Mouse (Mus musculus): ENCODE measurements around the gene Snx29.
"Not testable (repeated sequence)": the region's sequence is repeated elsewhere in the genome, so short reads cannot be mapped to it uniquely, and the experiment has no call there.

Gene Snx29

DNA sequence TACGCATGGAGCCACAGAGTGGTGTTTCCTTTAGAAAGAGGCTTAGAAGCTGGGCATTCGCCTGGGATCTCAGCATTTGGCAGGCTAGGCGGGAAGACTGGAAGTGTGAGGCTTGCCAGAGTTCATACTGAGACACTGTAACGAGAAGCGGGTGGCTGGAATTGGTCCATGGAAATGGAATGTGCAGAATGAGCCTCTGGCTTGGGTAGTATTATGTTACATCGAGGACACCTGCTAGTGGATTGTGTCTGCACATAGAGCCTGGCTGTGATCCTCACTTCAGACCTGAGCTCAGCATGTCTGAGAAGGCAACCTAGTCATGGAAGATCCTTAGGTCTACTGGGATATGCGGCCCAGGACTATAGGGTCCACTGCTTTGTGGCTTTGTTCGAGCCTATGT is 209.9 kb downstream of the Snx29 start:
- DNase-seq (ENCODE audit: low read depth, low spot score), result no peak

DNA sequence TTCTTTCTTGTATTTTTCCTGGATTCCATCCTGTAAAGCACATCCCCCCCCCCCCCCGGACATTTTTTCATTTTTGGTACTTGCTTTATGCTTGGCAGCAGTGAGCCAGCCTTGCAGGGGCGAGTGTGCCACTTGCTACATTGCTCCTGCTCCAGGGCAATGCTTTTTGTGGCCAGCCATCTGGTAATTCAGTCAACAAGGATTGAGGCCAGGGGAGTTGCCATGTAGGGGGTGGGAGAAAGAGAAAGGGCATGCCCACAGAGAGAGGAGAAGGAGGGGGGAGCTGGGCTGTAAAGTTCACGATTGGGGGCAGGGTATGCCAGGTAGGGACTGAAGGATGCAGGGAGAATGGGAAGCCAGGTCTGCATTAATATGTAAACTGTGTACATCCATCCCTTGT is 210.7 kb downstream of the Snx29 start:
- no peak for DNase-seq (ENCODE audit: low read depth, low spot score)

- DNase-seq (ENCODE audit: low read depth, low spot score), result no peak
Measured at GRCm38 (mm10) chr16:11537663-11538062, 215.0 kb downstream of the Snx29 start.

- DNase-seq (ENCODE audit: low read depth, low spot score), result no peak
Measured at GRCm38 (mm10) chr16:11538191-11538590, 215.5 kb downstream of the Snx29 start.

- no peak for DNase-seq (ENCODE audit: low read depth, low spot score)
Measured at GRCm38 (mm10) chr16:11540961-11541360, 218.3 kb downstream of the Snx29 start.

GRCm38 (mm10) chr16:11541769-11542168 is 219.1 kb downstream of the Snx29 start:
- no peak for DNase-seq (ENCODE audit: low read depth, low spot score)

- DNase-seq (ENCODE audit: low read depth, low spot score), result no peak
Measured at GRCm38 (mm10) chr16:11550043-11550725, 227.5 kb downstream of the Snx29 start.

DNA sequence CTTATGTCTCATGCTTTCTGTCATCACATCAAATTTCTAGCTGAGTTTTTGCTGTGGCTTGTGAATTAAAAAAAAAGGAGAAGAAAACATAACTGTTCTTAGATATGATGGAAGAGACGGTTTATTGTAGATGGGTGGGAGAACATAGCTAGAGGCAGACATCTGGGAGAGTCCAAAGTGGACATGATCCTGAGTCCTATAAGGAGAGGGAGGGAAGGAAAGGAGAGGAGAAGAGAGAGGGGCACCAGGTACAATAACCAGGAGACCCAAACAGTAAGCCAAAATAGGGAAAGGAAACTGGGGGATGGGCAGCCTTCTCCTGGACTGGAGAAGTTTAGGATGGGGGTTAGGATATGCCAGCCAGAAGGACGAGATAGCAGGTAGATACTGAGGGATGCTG is 239.0 kb downstream of the Snx29 start:
- DNase-seq (ENCODE audit: low read depth, low spot score), result no peak

DNA sequence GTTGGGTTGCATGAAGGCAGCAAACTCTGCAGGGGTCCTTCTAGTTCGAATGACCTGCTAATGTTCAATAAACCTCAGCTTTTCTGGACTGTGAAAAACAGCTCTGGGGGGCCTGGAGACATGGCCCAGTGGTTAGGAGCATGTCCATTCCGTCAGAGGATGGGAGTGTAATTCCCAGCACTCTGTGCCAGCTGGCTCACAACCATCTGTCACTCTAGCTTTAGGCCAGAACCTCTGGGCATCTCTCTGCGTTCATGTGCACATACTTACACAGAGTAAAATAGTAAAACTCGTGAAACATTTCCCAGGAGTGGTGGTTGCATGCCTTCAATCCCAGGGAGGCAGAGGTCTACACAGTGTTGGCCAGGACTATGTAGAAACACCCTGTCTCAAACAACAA is 241.1 kb downstream of the Snx29 start:
- no peak for DNase-seq (ENCODE audit: low read depth, low spot score)

- DNase-seq (ENCODE audit: low read depth, low spot score), result no peak
Measured at GRCm38 (mm10) chr16:11565126-11565525, 242.4 kb downstream of the Snx29 start.

DNA sequence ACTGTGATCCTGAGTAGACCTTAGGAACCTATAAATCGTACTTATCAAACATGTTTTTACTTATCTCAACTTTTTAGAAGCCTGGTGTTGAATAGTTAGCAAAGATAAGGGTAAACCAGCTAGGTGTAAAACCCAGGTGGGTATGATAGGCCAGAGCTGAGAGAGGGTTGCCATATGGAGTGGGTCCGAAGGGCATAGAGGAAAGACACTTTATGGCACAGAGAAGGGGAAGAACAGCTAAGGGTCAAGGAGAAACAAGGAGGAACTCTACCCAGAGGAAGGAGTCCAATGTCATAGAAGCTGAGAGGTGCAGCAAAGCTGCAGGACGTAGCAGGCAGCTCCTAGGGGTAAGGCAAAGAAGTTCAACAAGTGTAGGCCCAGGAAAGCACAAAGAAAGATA is 244.9 kb downstream of the Snx29 start:
- DNase-seq (ENCODE audit: low read depth, low spot score), result no peak

- no peak for DNase-seq (ENCODE audit: low read depth, low spot score)
Measured at GRCm38 (mm10) chr16:11568095-11568494, 245.4 kb downstream of the Snx29 start.

DNA sequence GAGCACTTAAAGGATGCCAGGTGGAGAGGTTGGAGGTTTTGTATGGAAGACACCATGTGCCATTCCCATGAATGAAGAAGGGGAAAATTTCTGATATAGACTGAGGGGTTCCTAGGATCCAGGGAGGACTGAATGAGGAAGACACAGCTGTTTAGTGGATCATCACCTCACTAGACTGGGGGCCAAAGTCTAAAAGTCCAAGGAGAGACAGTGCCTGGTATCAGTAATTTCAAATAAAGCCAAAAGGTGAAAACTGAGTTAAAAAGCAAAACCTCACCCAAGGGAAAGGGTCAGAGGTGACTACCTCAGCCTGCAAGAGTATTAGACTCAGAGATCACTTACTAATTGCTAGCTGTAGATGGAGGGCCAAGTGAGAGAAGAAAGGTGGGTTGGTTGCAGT is 245.9 kb downstream of the Snx29 start:
- no peak for DNase-seq (ENCODE audit: low read depth, low spot score)

- no peak for DNase-seq (ENCODE audit: low read depth, low spot score)
Measured at GRCm38 (mm10) chr16:11569127-11569526, 246.4 kb downstream of the Snx29 start.

DNA sequence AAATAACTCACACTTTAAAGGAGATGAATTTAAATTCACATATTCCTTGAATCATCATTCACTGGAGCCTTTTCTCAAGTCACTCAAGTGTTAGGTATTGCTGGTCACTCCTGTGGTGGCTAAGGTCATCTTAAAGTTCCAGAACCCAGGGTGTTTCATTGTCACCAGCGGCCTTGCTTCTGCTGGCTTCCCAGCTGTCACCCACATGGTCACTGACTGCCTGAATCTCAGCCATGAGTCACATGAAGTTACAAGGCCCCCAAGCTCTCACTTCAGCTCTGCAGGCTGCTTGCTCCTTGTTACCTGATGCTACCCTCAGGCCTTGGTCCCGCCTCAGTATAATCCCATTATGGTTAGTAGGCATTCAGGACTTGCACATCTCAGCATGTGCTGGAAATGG is 247.4 kb downstream of the Snx29 start:
- DNase-seq (ENCODE audit: low read depth, low spot score), result no peak

- DNase-seq (ENCODE audit: low read depth, low spot score), result no peak
Measured at GRCm38 (mm10) chr16:11574517-11574916, 251.8 kb downstream of the Snx29 start.

DNA sequence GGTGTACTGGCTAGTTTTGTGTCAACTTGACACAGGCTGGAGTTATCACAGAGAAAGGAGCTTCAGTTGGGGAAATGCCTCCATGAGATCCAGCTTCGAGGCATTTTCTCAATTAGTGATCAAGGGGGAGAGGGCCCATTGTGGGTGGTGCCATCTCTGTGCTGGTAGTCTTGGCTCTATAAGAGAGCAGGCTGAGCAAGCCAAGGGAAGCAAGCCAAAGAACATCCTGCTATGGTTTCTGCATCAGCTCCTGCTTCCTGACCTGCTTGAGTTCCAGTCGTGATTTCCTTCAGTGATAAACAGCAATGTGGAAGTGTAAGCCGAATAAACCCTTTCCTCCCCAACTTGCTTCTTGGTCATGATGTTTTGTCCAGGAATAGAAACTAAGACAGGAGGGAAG is 253.0 kb downstream of the Snx29 start:
- DNase-seq (ENCODE audit: low read depth, low spot score), result not testable (repeated sequence)

GRCm38 (mm10) chr16:11577541-11578255 is 255.0 kb downstream of the Snx29 start:
- peak; percentile 66 for DNase-seq (ENCODE audit: low read depth, low spot score)

DNA sequence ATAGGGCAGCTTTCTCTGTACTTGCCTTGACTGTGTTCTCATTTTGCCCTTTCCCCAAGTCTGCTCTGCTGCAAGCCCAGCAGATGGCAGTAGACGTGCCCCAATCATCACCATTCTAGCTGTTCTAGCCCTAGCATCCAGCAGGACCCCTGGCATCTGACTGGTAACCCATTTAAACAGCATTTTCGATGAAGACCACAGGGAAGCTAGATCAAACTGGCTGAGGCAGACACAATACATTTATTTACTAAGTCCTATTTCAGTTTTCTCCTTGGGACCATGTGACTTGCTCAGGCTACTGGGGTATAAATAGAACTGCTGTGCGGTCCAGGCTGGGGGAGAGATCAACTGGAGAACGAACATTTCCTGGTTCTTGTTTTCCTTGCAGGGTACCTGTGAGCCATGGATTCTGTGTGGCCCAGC is 257.0 kb downstream of the Snx29 start:
- peak; percentile 36 for DNase-seq (ENCODE audit: low read depth, low spot score)

GRCm38 (mm10) chr16:11583941-11584639 is 261.4 kb downstream of the Snx29 start:
- DNase-seq (ENCODE audit: low read depth, low spot score), result no peak

DNA sequence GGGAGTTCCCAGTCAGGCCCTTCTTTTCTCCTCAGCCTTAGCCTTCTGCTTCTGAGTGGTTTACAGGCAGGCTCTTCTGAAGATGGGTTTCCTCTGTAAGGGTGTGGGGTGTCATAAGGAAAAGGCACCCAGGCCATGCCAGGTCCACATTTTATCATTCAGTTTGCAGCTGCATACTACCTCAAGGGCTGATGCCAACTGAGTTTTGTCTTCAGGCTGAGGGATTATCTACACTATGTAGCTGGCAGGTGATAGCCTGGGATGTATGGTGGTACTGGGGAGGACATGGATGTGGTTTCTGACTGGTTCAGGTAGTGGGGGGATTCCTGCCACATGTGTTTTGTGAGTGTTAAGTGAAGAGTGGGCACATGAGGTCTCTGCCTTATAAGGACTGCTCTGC is 266.0 kb downstream of the Snx29 start:
- DNase-seq (ENCODE audit: low read depth, low spot score), result no peak

DNA sequence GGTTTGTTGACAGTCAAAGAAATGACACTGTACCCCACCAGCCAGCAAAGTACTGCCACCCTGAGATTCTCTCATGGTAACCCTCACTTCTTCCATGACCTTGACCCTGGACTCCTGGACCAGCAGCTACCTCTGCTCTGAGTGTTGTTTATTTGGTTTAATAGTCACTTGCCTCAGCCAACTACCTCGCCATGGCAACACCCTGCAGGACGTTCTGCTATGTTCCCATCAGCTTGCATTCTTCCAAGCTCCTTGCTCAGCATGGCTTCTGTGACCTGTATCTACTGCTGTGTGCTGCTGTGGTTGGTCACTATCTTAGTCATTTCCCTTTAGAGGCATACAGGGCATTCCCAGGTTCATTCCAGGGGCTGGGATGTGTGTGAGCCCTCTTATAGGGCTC is 266.6 kb downstream of the Snx29 start:
- DNase-seq (ENCODE audit: low read depth, low spot score), result no peak

Data from CD4-positive helper T cell, adult 2 months (primary cell).